Mouse (Mus musculus) MEL (cell line): ENCODE data around the gene Sectm1a. TPM values are rescaled to one million over a fixed set of nuclear protein-coding genes. Genes with fewer than 3 reads are reported as not detected.
A peak's percentile ranks its signal among the peaks of the same experiment; 100 is the strongest.

Experiments used
- DNase-seq: peaks from one replicate; pipeline ENCODE4 v3.0.0; 2011; ENCODE audit warnings: low read depth, low spot score
- H3K27ac ChIP-seq: 2 replicates; pipeline ENCODE4 v1.5.1; 2012; ENCODE audit warnings: low read depth, mild to moderate bottlenecking, control low read depth, low read length, moderate library complexity; ENCODE audit not compliant: control insufficient read depth
- H3K27me3 ChIP-seq, 2 experiments: fragments of 150-350 bp in 1 of 2; sonication (generic) in 1 of 2; 2 replicates each; pipeline ENCODE4 v1.6.1; 2012; ENCODE audit warnings: low read length in 2 of 2, mild to moderate bottlenecking in 2 of 2, improper control_type of control experiment in 1 of 2, moderate library complexity in 1 of 2; ENCODE audit not compliant: insufficient read depth in 2 of 2, control insufficient read depth in 1 of 2
- H3K36me3 ChIP-seq, 2 experiments: 2 replicates each; pipeline ENCODE4 v1.6.1; 2012 to 2014; ENCODE audit warnings: low read length in 2 of 2, improper control_type of control experiment in 1 of 2, inconsistent platforms in 1 of 2, mild to moderate bottlenecking in 1 of 2; ENCODE audit not compliant: insufficient read depth in 2 of 2, control insufficient read depth in 1 of 2
- H3K4me1 ChIP-seq, 2 experiments: fragments of 150-350 bp in 1 of 2; sonication (generic) in 1 of 2; 2 replicates each; pipeline ENCODE4 v1.6.1; 2012; ENCODE audit warnings: low read length in 2 of 2, improper control_type of control experiment in 1 of 2, mild to moderate bottlenecking in 1 of 2; ENCODE audit not compliant: insufficient read depth in 2 of 2, control insufficient read depth in 1 of 2
- H3K4me3 ChIP-seq, 2 experiments: fragments of 150-350 bp in 1 of 2; sonication (generic) in 1 of 2; 2 replicates each; pipeline ENCODE4 v1.5.1; 2012; ENCODE audit warnings: low read depth in 2 of 2, low read length in 2 of 2, mild to moderate bottlenecking in 2 of 2, moderate library complexity in 2 of 2, control low read depth in 1 of 2, improper control_type of control experiment in 1 of 2; ENCODE audit not compliant: control insufficient read depth in 1 of 2, insufficient read depth in 1 of 2
- H3K79me2 ChIP-seq: 2 replicates; pipeline ENCODE4 v1.6.1; 2012; ENCODE audit warnings: mild to moderate bottlenecking, low read length, moderate library complexity; ENCODE audit not compliant: control insufficient read depth, poor library complexity, insufficient read depth
- H3K9ac ChIP-seq: 2 replicates; pipeline ENCODE4 v1.6.1; 2012; ENCODE audit warnings: low read depth, mild to moderate bottlenecking, control low read depth, low read length, moderate library complexity; ENCODE audit not compliant: control insufficient read depth, poor library complexity, severe bottlenecking
- H3K9me3 ChIP-seq: fragments of 150-350 bp; sonication (generic); replicated peaks from 2 replicates; pipeline ENCODE4 v1.6.1; 2012; ENCODE audit warnings: mild to moderate bottlenecking, low read length, improper control_type of control experiment, moderate library complexity; ENCODE audit not compliant: insufficient read depth
- ELF1 ChIP-seq: IDR thresholded peaks from 2 replicates; pipeline ENCODE4 v1.6.1; 2014; ENCODE audit warnings: low read depth, mild to moderate bottlenecking, inconsistent platforms, low read length, improper control_type of control experiment, moderate library complexity
- EP300 ChIP-seq, 2 experiments: IDR thresholded peaks; 2 replicates each; pipeline ENCODE4 v1.6.1; 2011; ENCODE audit warnings: improper control_type of control experiment in 2 of 2, low read length in 2 of 2, low read depth in 1 of 2, mild to moderate bottlenecking in 1 of 2
- ETS1 ChIP-seq: IDR thresholded peaks from 2 replicates; pipeline ENCODE4 v1.6.1; 2012; ENCODE audit warnings: low read depth, mild to moderate bottlenecking, inconsistent platforms, low read length, improper control_type of control experiment, moderate library complexity
- KAT2A ChIP-seq: conservative IDR thresholded peaks from 2 replicates; pipeline ENCODE4 v1.6.1; 2012; ENCODE audit warnings: low read depth, low read length, improper control_type of control experiment, inconsistent platforms
- MAX ChIP-seq: IDR thresholded peaks from 2 replicates; pipeline ENCODE4 v1.6.1; 2011; ENCODE audit warnings: low read length, improper control_type of control experiment
- MYC ChIP-seq: IDR thresholded peaks from 2 replicates; pipeline ENCODE4 v1.6.1; 2011; ENCODE audit warnings: low read depth, mild to moderate bottlenecking, low read length, improper control_type of control experiment, moderate library complexity
- NRF1 ChIP-seq: IDR thresholded peaks from 2 replicates; pipeline ENCODE4 v1.6.1; 2014; ENCODE audit warnings: low read depth, mild to moderate bottlenecking, inconsistent platforms, low read length, improper control_type of control experiment, moderate library complexity; ENCODE audit not compliant: poor library complexity, insufficient read depth, severe bottlenecking
- SMC3 ChIP-seq: IDR thresholded peaks from 2 replicates; pipeline ENCODE4 v1.6.1; 2011; ENCODE audit warnings: low read depth, low read length, improper control_type of control experiment
- TAL1 ChIP-seq: IDR thresholded peaks from 2 replicates; pipeline ENCODE4 v1.6.1; 2012; ENCODE audit warnings: mild to moderate bottlenecking, inconsistent platforms, low read length, moderate library complexity, mixed read lengths
- USF1 ChIP-seq: IDR thresholded peaks from 2 replicates; pipeline ENCODE4 v1.6.1; 2014; ENCODE audit warnings: low read depth, mild to moderate bottlenecking, inconsistent platforms, low read length, improper control_type of control experiment, moderate library complexity
- ZC3H11A ChIP-seq: IDR thresholded peaks from 2 replicates; pipeline ENCODE4 v1.6.1; 2012; ENCODE audit warnings: low read depth, mild to moderate bottlenecking, inconsistent platforms, low read length, improper control_type of control experiment
- ZKSCAN1 ChIP-seq: IDR thresholded peaks from 2 replicates; pipeline ENCODE4 v1.6.1; 2012; ENCODE audit warnings: low read depth, mild to moderate bottlenecking, inconsistent platforms, low read length, improper control_type of control experiment, moderate library complexity
- ZMIZ1 ChIP-seq: IDR thresholded peaks from 2 replicates; pipeline ENCODE4 v1.6.1; 2012; ENCODE audit warnings: low read depth, mild to moderate bottlenecking, inconsistent platforms, low read length, improper control_type of control experiment, moderate library complexity
- ZNF384 ChIP-seq: IDR thresholded peaks from 2 replicates; pipeline ENCODE4 v1.6.1; 2012; ENCODE audit warnings: low read depth, mild to moderate bottlenecking, inconsistent platforms, low read length, improper control_type of control experiment
- polyA plus RNA-seq, 2 experiments: library from polyadenylated mRNA; stranded (reverse) in 1 of 2; unstranded in 1 of 2; fragments of >175 nt in 1 of 2; fragments of >200 nt in 1 of 2; gene quantifications; 2 replicates each; pipeline versions ENCODE4 v1.2.1 to v1.2.4; 2012; ENCODE audit warnings: low replicate concordance in 2 of 2, low read depth in 1 of 2; ENCODE audit not compliant: insufficient read length in 2 of 2, insufficient read depth in 1 of 2, missing spikeins in 1 of 2
- total RNA-seq: library from RNA; depleted of rRNA; stranded (reverse); fragments of 300-350 nt; gene quantifications from 2 replicates; pipeline ENCODE4 v1.2.3, GENCODE M21; 2012

The Sectm1a gene
- total and polyA plus RNA-seq, 3 experiments, result 22.0 to 22.3 TPM; not detected in 1

GRCm38 (mm10) chr11:121058956-121059355 is 22.1 kb downstream of the Sectm1a start:
- no peak overlapping the region for H3K9ac ChIP-seq
- no peaks in the 10 kb centered on the region for H3K9me3 ChIP-seq
- H3K27me3 ChIP-seq, result peaks cover 0 to 3% of the 10 kb centered on the region in 2 experiments; a peak in 1 of 4 replicates
- H3K79me2 ChIP-seq, result no peaks in the 10 kb centered on the region
- TF ChIP-seq KAT2A (no peak), ELF1 (no peak), ZKSCAN1 (no peak), ZNF384 (no peak), ZC3H11A (no peak), ETS1 (no peak), EP300 (IDR thresholded peaks at IDR 0.05; ENCODE audit: low read depth in 1 of 2, low read length in 2 of 2) (no peak), TAL1 (no peak), MAX (no peak), ZMIZ1 (no peak)
- no peak overlapping the region for H3K27ac ChIP-seq
- no peak for DNase-seq
- no peak overlapping the region for H3K4me3 ChIP-seq
- H3K4me1 ChIP-seq, result no peaks in the 10 kb centered on the region
- H3K36me3 ChIP-seq, result no peaks in the 10 kb centered on the region

GRCm38 (mm10) chr11:121058122-121058521 is 22.9 kb downstream of the Sectm1a start:
- Histone ChIP-seq H3K4me3 (no peak overlapping the region), H3K4me1 (no peaks in the 10 kb centered on the region), H3K27ac (no peak overlapping the region), H3K79me2 (no peaks in the 10 kb centered on the region)
- no peak for DNase-seq
- no peak for TF ChIP-seq MYC
- no peak for TF ChIP-seq NRF1
- TF ChIP-seq SMC3, result no peak
- TF ChIP-seq KAT2A, result no peak
- no peak for TF ChIP-seq USF1
- TF ChIP-seq, all 39 proteins: peak for 0
- Histone ChIP-seq H3K27me3 (peaks cover 0 to 3% of the 10 kb centered on the region in 2 experiments; a peak in 1 of 4 replicates), H3K9ac (no peak overlapping the region), H3K9me3 (no peaks in the 10 kb centered on the region), H3K36me3 (no peaks in the 10 kb centered on the region)

GRCm38 (mm10) chr11:121056536-121057236 is 24.3 kb downstream of the Sectm1a start:
- Histone ChIP-seq H3K27me3 (peaks cover 0 to 3% of the 10 kb centered on the region in 2 experiments; a peak in 1 of 4 replicates), H3K4me1 (no peaks in the 10 kb centered on the region), H3K9me3 (no peaks in the 10 kb centered on the region), H3K79me2 (no peaks in the 10 kb centered on the region), H3K4me3 (no peak overlapping the region), H3K27ac (no peak overlapping the region), H3K9ac (no peak overlapping the region), H3K36me3 (no peaks in the 10 kb centered on the region)
- no peak for TF ChIP-seq MYC
- peak in 1 of 2 experiments; percentile 20; a peak in 1 of 4 replicates for TF ChIP-seq EP300 (IDR thresholded peaks at IDR 0.05; ENCODE audit: low read depth in 1 of 2, low read length in 2 of 2)
- no peak for DNase-seq
